ENCODE assay signal across 11 mouse cellular contexts in genomic region chr2:92712266-92713144, GRCm38 (mm10).
DNase-seq lines count a peak whose midpoint lies in the region; ATAC-seq and TF ChIP-seq lines count a peak whose summit lies in the region.
"Had no signal": no experiment of that assay in that cellular context is flagged by ENCODE, and none has a peak within 500 bp of the region (broad histone marks: within the 10 kb centered on the region; RNA-seq: fewer than 3 reads in every experiment).

No protein-coding gene starts in this region.

- H3K4me2 ChIP-seq in hindbrain, postnatal 0 days (ENCODE audit: low read depth, low read length), result no peak overlapping the region
- H3K4me2 ChIP-seq: kidney, embryonic 15.5 days; liver, embryonic 13.5 days had no signal

- no peaks in the 10 kb centered on the region for H3K36me3 ChIP-seq in hindbrain, postnatal 0 days (ENCODE audit: insufficient read depth, low read length)
- H3K36me3 ChIP-seq: kidney, embryonic 15.5 days; liver, embryonic 13.5 days had no signal

- peak overlapping the region; percentile 25; the same call in 1 of the 2 replicates for H3K9ac ChIP-seq in hindbrain, postnatal 0 days (replicated peaks; ENCODE audit: low read length)
- H3K9ac ChIP-seq: kidney, embryonic 15.5 days; liver, embryonic 13.5 days had no signal

- TF ChIP-seq CTCF in hindbrain, postnatal 0 days (IDR thresholded peaks at IDR 0.05; ENCODE audit: low read depth), result no peak

- DNase-seq in kidney, postnatal 10 days, result peak; percentile 18
- DNase-seq in kidney, adult 18-20 months, result no peak
- DNase-seq in embryo, embryonic 9.5 days (ENCODE audit: extremely low spot score), result peak; percentile 25
- peak; percentile 90 for DNase-seq in hindbrain, postnatal 0 days (ENCODE audit: low spot score)
- DNase-seq in neural tube, embryonic 10.5 days (ENCODE audit: extremely low spot score, low spot score), result peak; percentile 22
- no peak for DNase-seq in T-cell, adult 2 months (ENCODE audit: low spot score)
- DNase-seq in thymus, postnatal 36 days, result no peak
- no peak for DNase-seq in urinary bladder, postnatal 10 days (ENCODE audit: low spot score)
- DNase-seq: heart, adult 18-20 months; liver, embryonic 13.5 days had no signal

- H3K4me3 ChIP-seq in hindbrain, postnatal 0 days (ENCODE audit: low read length), result no peak overlapping the region
- H3K4me3 ChIP-seq: kidney, embryonic 15.5 days; liver, embryonic 13.5 days had no signal

- H3K9me3 ChIP-seq in hindbrain, postnatal 0 days (ENCODE audit: low read length), result no peaks in the 10 kb centered on the region
- H3K9me3 ChIP-seq: kidney, embryonic 15.5 days; liver, embryonic 13.5 days had no signal

- no peaks in the 10 kb centered on the region for H3K27me3 ChIP-seq in hindbrain, postnatal 0 days (ENCODE audit: insufficient read depth, low read length)

- peak; percentile 67 for ATAC-seq in hindbrain, postnatal 0 days

- WGBS in hindbrain, postnatal 0 days, result 32% methylated on average over 11 of the region's 11 CpGs

- H3K27ac ChIP-seq in hindbrain, postnatal 0 days, result peak overlapping the region; percentile 64
- H3K27ac ChIP-seq: kidney, embryonic 15.5 days; liver, embryonic 13.5 days had no signal

- peaks cover 8% of the 10 kb centered on the region; the same call in 1 of the 2 replicates for H3K4me1 ChIP-seq in hindbrain, postnatal 0 days (ENCODE audit: insufficient read depth, low read length)

Comparison
In these comparisons a context has a peak if more than half of its experiments do, and no peak if none do; other contexts are left out.
1. DNase-seq: peak in kidney, postnatal 10 days (single experiment), embryo, embryonic 9.5 days (single experiment), hindbrain, postnatal 0 days (single experiment) and neural tube, embryonic 10.5 days (single experiment); none in kidney, adult 18-20 months (single experiment), T-cell, adult 2 months (single experiment), thymus, postnatal 36 days (0 of 2) and urinary bladder, postnatal 10 days (single experiment).